Mouse (Mus musculus) MEL (cell line): ENCODE results near the gene Rora. TPM values are rescaled to one million over a fixed set of nuclear protein-coding genes. Genes with fewer than 3 reads are reported as not detected.

Source experiments
- DNase-seq: peaks from one replicate; pipeline ENCODE4 v3.0.0; 2011; ENCODE audit warnings: low read depth, low spot score
- H3K27ac ChIP-seq: 2 replicates; pipeline ENCODE4 v1.5.1; 2012; ENCODE audit warnings: low read depth, mild to moderate bottlenecking, control low read depth, low read length, moderate library complexity; ENCODE audit not compliant: control insufficient read depth
- H3K27me3 ChIP-seq, 2 experiments: fragments of 150-350 bp in 1 of 2; sonication (generic) in 1 of 2; 2 replicates each; pipeline ENCODE4 v1.6.1; 2012; ENCODE audit warnings: low read length in 2 of 2, mild to moderate bottlenecking in 2 of 2, improper control_type of control experiment in 1 of 2, moderate library complexity in 1 of 2; ENCODE audit not compliant: insufficient read depth in 2 of 2, control insufficient read depth in 1 of 2
- H3K36me3 ChIP-seq, 2 experiments: 2 replicates each; pipeline ENCODE4 v1.6.1; 2012 to 2014; ENCODE audit warnings: low read length in 2 of 2, improper control_type of control experiment in 1 of 2, inconsistent platforms in 1 of 2, mild to moderate bottlenecking in 1 of 2; ENCODE audit not compliant: insufficient read depth in 2 of 2, control insufficient read depth in 1 of 2
- H3K4me1 ChIP-seq, 2 experiments: fragments of 150-350 bp in 1 of 2; sonication (generic) in 1 of 2; 2 replicates each; pipeline ENCODE4 v1.6.1; 2012; ENCODE audit warnings: low read length in 2 of 2, improper control_type of control experiment in 1 of 2, mild to moderate bottlenecking in 1 of 2; ENCODE audit not compliant: insufficient read depth in 2 of 2, control insufficient read depth in 1 of 2
- H3K4me3 ChIP-seq, 2 experiments: fragments of 150-350 bp in 1 of 2; sonication (generic) in 1 of 2; 2 replicates each; pipeline ENCODE4 v1.5.1; 2012; ENCODE audit warnings: low read depth in 2 of 2, low read length in 2 of 2, mild to moderate bottlenecking in 2 of 2, moderate library complexity in 2 of 2, control low read depth in 1 of 2, improper control_type of control experiment in 1 of 2; ENCODE audit not compliant: control insufficient read depth in 1 of 2, insufficient read depth in 1 of 2
- H3K79me2 ChIP-seq: 2 replicates; pipeline ENCODE4 v1.6.1; 2012; ENCODE audit warnings: mild to moderate bottlenecking, low read length, moderate library complexity; ENCODE audit not compliant: control insufficient read depth, poor library complexity, insufficient read depth
- H3K9ac ChIP-seq: 2 replicates; pipeline ENCODE4 v1.6.1; 2012; ENCODE audit warnings: low read depth, mild to moderate bottlenecking, control low read depth, low read length, moderate library complexity; ENCODE audit not compliant: control insufficient read depth, poor library complexity, severe bottlenecking
- H3K9me3 ChIP-seq: fragments of 150-350 bp; sonication (generic); replicated peaks from 2 replicates; pipeline ENCODE4 v1.6.1; 2012; ENCODE audit warnings: mild to moderate bottlenecking, low read length, improper control_type of control experiment, moderate library complexity; ENCODE audit not compliant: insufficient read depth
- CTCF ChIP-seq, 3 experiments: IDR thresholded peaks in 2 of 3; conservative IDR thresholded peaks in 1 of 3; 2 replicates each; pipeline ENCODE4 v1.5.1; 2011 to 2012; ENCODE audit warnings: low read length in 3 of 3, low read depth in 2 of 3, mild to moderate bottlenecking in 2 of 3, improper control_type of control experiment in 1 of 3, inconsistent platforms in 1 of 3, mixed read lengths in 1 of 3, moderate library complexity in 1 of 3; ENCODE audit not compliant: control insufficient read depth in 1 of 3, insufficient read depth in 1 of 3, poor library complexity in 1 of 3, severe bottlenecking in 1 of 3
- E2F4 ChIP-seq: IDR thresholded peaks from 2 replicates; pipeline ENCODE4 v1.6.1; 2011; ENCODE audit warnings: low read depth, low read length, improper control_type of control experiment, borderline replicate concordance
- ETS1 ChIP-seq: IDR thresholded peaks from 2 replicates; pipeline ENCODE4 v1.6.1; 2012; ENCODE audit warnings: low read depth, mild to moderate bottlenecking, inconsistent platforms, low read length, improper control_type of control experiment, moderate library complexity
- HCFC1 ChIP-seq: IDR thresholded peaks from 2 replicates; pipeline ENCODE4 v1.6.1; 2012; ENCODE audit warnings: low read depth, mild to moderate bottlenecking, inconsistent platforms, low read length, improper control_type of control experiment, moderate library complexity
- KAT2A ChIP-seq: conservative IDR thresholded peaks from 2 replicates; pipeline ENCODE4 v1.6.1; 2012; ENCODE audit warnings: low read depth, low read length, improper control_type of control experiment, inconsistent platforms
- MAFK ChIP-seq: IDR thresholded peaks from 2 replicates; pipeline ENCODE4 v1.6.1; 2011; ENCODE audit warnings: low read depth, mild to moderate bottlenecking, low read length, improper control_type of control experiment, borderline replicate concordance
- MAX ChIP-seq: IDR thresholded peaks from 2 replicates; pipeline ENCODE4 v1.6.1; 2011; ENCODE audit warnings: low read length, improper control_type of control experiment
- MAZ ChIP-seq: IDR thresholded peaks from 2 replicates; pipeline ENCODE4 v1.6.1; 2012; ENCODE audit warnings: low read depth, mild to moderate bottlenecking, inconsistent platforms, low read length, improper control_type of control experiment
- MEF2A ChIP-seq: IDR thresholded peaks from 2 replicates; pipeline ENCODE4 v1.6.1; 2014; ENCODE audit warnings: low read depth, mild to moderate bottlenecking, inconsistent platforms, low read length, improper control_type of control experiment; ENCODE audit not compliant: poor library complexity, insufficient replicate concordance, severe bottlenecking; ENCODE audit errors: extremely low read depth
- POLR2A ChIP-seq, 2 experiments: IDR thresholded peaks; 2 replicates each; pipeline ENCODE4 v1.6.1; 2011 to 2012; ENCODE audit warnings: low read length in 2 of 2, mild to moderate bottlenecking in 2 of 2, control low read depth in 1 of 2, improper control_type of control experiment in 1 of 2, low read depth in 1 of 2, moderate library complexity in 1 of 2; ENCODE audit not compliant: control insufficient read depth in 1 of 2, insufficient read depth in 1 of 2, poor library complexity in 1 of 2
- POLR2AphosphoS2 ChIP-seq: IDR thresholded peaks from 2 replicates; pipeline ENCODE4 v1.6.1; 2011; ENCODE audit warnings: low read length, improper control_type of control experiment
- RAD21 ChIP-seq: IDR thresholded peaks from 2 replicates; pipeline ENCODE4 v1.6.1; 2011; ENCODE audit warnings: mild to moderate bottlenecking, low read depth, low read length, improper control_type of control experiment
- RCOR1 ChIP-seq: IDR thresholded peaks from 2 replicates; pipeline ENCODE4 v1.6.1; 2012; ENCODE audit warnings: low read depth, mild to moderate bottlenecking, inconsistent platforms, low read length, improper control_type of control experiment
- SIN3A ChIP-seq: IDR thresholded peaks from 2 replicates; pipeline ENCODE4 v1.6.1; 2012; ENCODE audit warnings: low read length, improper control_type of control experiment, inconsistent platforms
- SMC3 ChIP-seq: IDR thresholded peaks from 2 replicates; pipeline ENCODE4 v1.6.1; 2011; ENCODE audit warnings: low read depth, low read length, improper control_type of control experiment
- TAL1 ChIP-seq: IDR thresholded peaks from 2 replicates; pipeline ENCODE4 v1.6.1; 2012; ENCODE audit warnings: mild to moderate bottlenecking, inconsistent platforms, low read length, moderate library complexity, mixed read lengths
- USF1 ChIP-seq: IDR thresholded peaks from 2 replicates; pipeline ENCODE4 v1.6.1; 2014; ENCODE audit warnings: low read depth, mild to moderate bottlenecking, inconsistent platforms, low read length, improper control_type of control experiment, moderate library complexity
- ZKSCAN1 ChIP-seq: IDR thresholded peaks from 2 replicates; pipeline ENCODE4 v1.6.1; 2012; ENCODE audit warnings: low read depth, mild to moderate bottlenecking, inconsistent platforms, low read length, improper control_type of control experiment, moderate library complexity
- ZMIZ1 ChIP-seq: IDR thresholded peaks from 2 replicates; pipeline ENCODE4 v1.6.1; 2012; ENCODE audit warnings: low read depth, mild to moderate bottlenecking, inconsistent platforms, low read length, improper control_type of control experiment, moderate library complexity
- polyA plus RNA-seq, 2 experiments: library from polyadenylated mRNA; stranded (reverse) in 1 of 2; unstranded in 1 of 2; fragments of >175 nt in 1 of 2; fragments of >200 nt in 1 of 2; gene quantifications; 2 replicates each; pipeline versions ENCODE4 v1.2.1 to v1.2.4; 2012; ENCODE audit warnings: low replicate concordance in 2 of 2, low read depth in 1 of 2; ENCODE audit not compliant: insufficient read length in 2 of 2, insufficient read depth in 1 of 2, missing spikeins in 1 of 2
- total RNA-seq: library from RNA; depleted of rRNA; stranded (reverse); fragments of 300-350 nt; gene quantifications from 2 replicates; pipeline ENCODE4 v1.2.3, GENCODE M21; 2012

Rora gene
- total and polyA plus RNA-seq, 3 experiments, result not detected

DNA sequence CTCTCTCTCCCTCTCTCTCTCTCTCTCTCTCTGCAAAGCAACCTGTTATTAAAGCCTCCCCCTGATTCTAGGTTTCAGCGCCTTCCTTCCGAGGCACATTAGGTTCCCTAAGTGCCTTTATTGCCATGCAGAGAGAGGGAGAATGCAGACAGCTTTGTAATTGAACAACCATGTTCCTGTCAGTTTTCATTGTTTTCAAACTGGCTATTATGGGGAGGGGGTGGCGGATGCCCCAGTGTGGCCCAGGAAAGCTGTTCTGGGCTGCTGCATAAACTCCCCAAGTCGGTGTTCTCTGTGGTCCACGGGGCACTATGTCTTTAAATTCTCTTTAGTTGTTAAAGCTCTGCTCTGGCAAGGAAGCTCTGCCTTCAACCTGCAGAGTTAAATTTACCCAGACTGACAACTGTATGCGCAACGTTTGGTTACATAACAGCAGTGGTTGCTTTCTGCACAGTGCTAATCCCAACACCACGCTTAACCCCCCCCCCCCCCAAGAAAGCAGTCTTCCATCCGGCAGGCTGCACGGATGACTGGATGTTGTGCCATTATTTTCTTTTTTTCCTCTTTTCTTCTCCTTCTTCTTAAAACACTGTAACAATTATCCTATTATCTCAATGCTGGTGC, 33.8 kb downstream of the Rora start:
- H3K9ac ChIP-seq, result no peak overlapping the region
- DNase-seq, result no peak
- H3K79me2 ChIP-seq, result no peaks in the 10 kb centered on the region
- H3K36me3 ChIP-seq, result no peaks in the 10 kb centered on the region
- TF ChIP-seq USF1, result no peak
- TF ChIP-seq MAFK, result no peak
- no peak for TF ChIP-seq ZKSCAN1
- TF ChIP-seq RCOR1, result no peak
- TF ChIP-seq ETS1, result no peak
- no peak for TF ChIP-seq MAX
- no peak for TF ChIP-seq TAL1
- no peak for TF ChIP-seq MAZ
- no peak for TF ChIP-seq POLR2AphosphoS2
- TF ChIP-seq, all 39 proteins: peak for 0
- H3K4me1 ChIP-seq, result no peaks in the 10 kb centered on the region
- H3K27me3 ChIP-seq, result no peaks in the 10 kb centered on the region
- H3K27ac ChIP-seq, result no peak overlapping the region
- no peak overlapping the region for H3K4me3 ChIP-seq
- no peaks in the 10 kb centered on the region for H3K9me3 ChIP-seq

DNA sequence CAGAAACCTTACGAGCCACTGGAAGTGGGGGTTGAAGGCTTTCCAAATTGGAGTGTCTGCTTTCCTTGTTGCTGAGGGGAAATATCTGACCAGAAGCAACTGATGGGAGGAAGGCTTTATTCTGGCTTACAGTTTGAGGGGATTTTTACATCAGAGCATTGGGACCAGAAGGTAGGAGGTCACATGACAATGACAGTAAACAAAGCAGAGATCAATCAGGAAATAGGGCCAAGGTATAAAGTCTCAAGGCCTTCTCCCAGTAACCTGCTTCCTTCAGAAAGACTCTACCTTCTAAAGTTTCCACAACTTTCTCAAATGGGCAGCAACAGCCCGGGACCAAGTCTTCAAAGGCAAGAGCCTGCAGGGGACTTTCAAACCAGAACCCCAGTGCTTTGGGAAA, 34.6 kb downstream of the Rora start:
- no peaks in the 10 kb centered on the region for H3K4me1 ChIP-seq
- no peak overlapping the region for H3K9ac ChIP-seq
- no peak for TF ChIP-seq SMC3
- no peak for TF ChIP-seq ZMIZ1
- TF ChIP-seq TAL1, result no peak
- no peak for TF ChIP-seq USF1
- no peak for TF ChIP-seq MEF2A
- no peak for TF ChIP-seq KAT2A
- no peak for TF ChIP-seq POLR2A (IDR thresholded peaks at IDR 0.05; ENCODE audit: control insufficient read depth in 1 of 2, insufficient read depth in 1 of 2, low read depth in 1 of 2, low read length in 2 of 2, poor library complexity in 1 of 2)
- TF ChIP-seq HCFC1, result no peak
- no peak for TF ChIP-seq MAZ
- DNase-seq, result no peak
- H3K36me3 ChIP-seq, result no peaks in the 10 kb centered on the region
- H3K79me2 ChIP-seq, result no peaks in the 10 kb centered on the region
- H3K4me3 ChIP-seq, result no peak overlapping the region
- no peaks in the 10 kb centered on the region for H3K9me3 ChIP-seq
- no peaks in the 10 kb centered on the region for H3K27me3 ChIP-seq
- no peak overlapping the region for H3K27ac ChIP-seq

DNA sequence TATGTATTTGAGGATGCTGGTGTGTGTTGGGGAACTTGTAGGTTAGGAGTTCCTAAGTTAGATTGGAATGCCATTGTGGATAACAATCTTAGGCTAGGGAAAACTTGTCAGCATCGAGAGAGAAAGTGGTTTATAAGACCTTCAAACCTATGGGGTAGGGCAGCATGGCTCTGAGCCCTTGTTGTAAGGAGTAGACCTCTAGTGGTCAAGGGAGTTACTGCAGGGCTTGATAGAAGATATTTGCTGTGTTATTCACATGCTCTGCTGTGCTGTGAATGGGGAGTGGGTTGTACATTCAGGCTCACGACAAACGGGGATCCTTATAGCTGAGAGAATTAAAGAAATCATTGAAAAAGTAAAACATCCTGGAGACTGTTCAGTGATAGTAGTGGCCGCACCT, 35.8 kb downstream of the Rora start:
- Histone ChIP-seq H3K4me1 (no peaks in the 10 kb centered on the region), H3K9me3 (no peaks in the 10 kb centered on the region), H3K9ac (no peak overlapping the region), H3K36me3 (no peaks in the 10 kb centered on the region), H3K27ac (no peak overlapping the region), H3K4me3 (no peak overlapping the region), H3K79me2 (no peaks in the 10 kb centered on the region), H3K27me3 (no peaks in the 10 kb centered on the region)
- peak; percentile 36 for DNase-seq
- TF ChIP-seq CTCF (IDR thresholded peaks at IDR 0.05 in 2 of 3, conservative IDR thresholded peaks at IDR 0.05 in 1 of 3; ENCODE audit: control insufficient read depth in 1 of 3, insufficient read depth in 1 of 3, low read depth in 2 of 3, low read length in 3 of 3, poor library complexity in 1 of 3, severe bottlenecking in 1 of 3) (peak; percentile 10 to 55 (median 33); a peak in 4 of 6 replicates), SMC3 (0 out of 2 replicates have a peak, but pooled peaks have one; percentile 21), E2F4 (no peak), SIN3A (no peak), RAD21 (peak; percentile 4)
